Mouse (Mus musculus) embryonic facial prominence, embryonic 13.5 days (tissue): Measurements from ENCODE around the gene Bdkrb1. TPM values are rescaled to one million over a fixed set of nuclear protein-coding genes. Genes with fewer than 3 reads are reported as not detected.

Experiments
- ATAC-seq: fragments of 200-750 bp; cut with Nextera tagmentation; 2 replicates; pipeline ENCODE4 v1.8.0; 2017; ENCODE audit warnings: low read depth; ENCODE audit not compliant: insufficient number of reproducible peaks, insufficient read depth, low FRiP score, low TSS enrichment
- H3K27ac ChIP-seq: fragments of 300-500 bp; sonication (generic); 2 replicates; pipeline ENCODE4 v1.5.1; 2015; ENCODE audit warnings: moderate library complexity, mild to moderate bottlenecking, inconsistent platforms
- H3K27me3 ChIP-seq: fragments of 300-500 bp; sonication (generic); 2 replicates; pipeline ENCODE4 v1.6.1; 2015; ENCODE audit warnings: mild to moderate bottlenecking, inconsistent platforms
- H3K36me3 ChIP-seq: fragments of 300-500 bp; sonication (generic); 2 replicates; pipeline ENCODE4 v1.6.1; 2015; ENCODE audit warnings: mild to moderate bottlenecking, inconsistent platforms
- H3K4me1 ChIP-seq: fragments of 300-500 bp; sonication (generic); 2 replicates; pipeline ENCODE4 v1.6.1; 2015; ENCODE audit warnings: inconsistent platforms
- H3K4me2 ChIP-seq: fragments of 300-500 bp; sonication (generic); 2 replicates; pipeline ENCODE4 v1.6.1; 2015; ENCODE audit warnings: moderate library complexity, mild to moderate bottlenecking, inconsistent platforms
- H3K4me3 ChIP-seq: fragments of 300-500 bp; sonication (generic); 2 replicates; pipeline ENCODE4 v1.5.1; 2015; ENCODE audit warnings: mild to moderate bottlenecking, inconsistent platforms
- H3K9ac ChIP-seq: fragments of 300-500 bp; sonication (generic); 2 replicates; pipeline ENCODE4 v1.6.1; 2015; ENCODE audit warnings: mild to moderate bottlenecking, inconsistent platforms
- H3K9me3 ChIP-seq: fragments of 300-500 bp; sonication (generic); 2 replicates; pipeline ENCODE4 v1.6.1; 2016; ENCODE audit warnings: inconsistent platforms
- WGBS: fragments of 180-500 bp; shearing (Covaris S2); methylation state at CpG from one replicate; pipeline ENCODE4 v1.1.7; 2015; ENCODE audit warnings: mixed read lengths; 5-methylcytosine and 5-hydroxymethylcytosine counted together
- polyA plus RNA-seq: library from polyadenylated mRNA; unstranded; fragments of >200 nt; fragmentation: Nextera tagmentation; extraction: Ambion mirVana; gene quantifications from 2 replicates; pipeline ENCODE4 v1.2.1, GENCODE M21; 2015

The Bdkrb1 gene
- polyA plus RNA-seq, 1 experiment from 2014 or later = not detected

DNA sequence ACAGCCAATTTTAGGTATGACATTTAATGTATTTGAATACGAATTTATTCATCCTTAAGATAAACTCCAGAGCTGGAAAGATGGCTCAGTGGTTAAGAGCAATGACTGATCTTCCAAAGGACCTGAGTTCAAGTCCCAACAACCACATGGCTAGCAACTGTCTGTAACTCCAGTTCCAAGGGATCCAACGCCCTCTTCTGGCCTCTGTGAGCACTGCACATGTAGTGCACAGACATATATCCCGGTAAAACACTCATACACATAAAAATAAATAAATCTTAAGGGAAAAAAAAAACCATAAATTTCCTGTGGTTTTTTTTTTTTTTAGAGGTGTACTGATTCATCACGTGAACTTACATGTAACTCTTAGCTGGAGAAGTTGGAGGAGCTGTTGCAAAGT is 34.7 kb downstream of the Bdkrb1 start:
- Histone ChIP-seq H3K4me1 (no peaks in the 10 kb centered on the region), H3K4me2 (no peak overlapping the region), H3K4me3 (no peak overlapping the region), H3K9ac (no peak overlapping the region), H3K27me3 (no peaks in the 10 kb centered on the region), H3K36me3 (peaks cover 97% of the 10 kb centered on the region), H3K27ac (no peak overlapping the region), H3K9me3 (no peaks in the 10 kb centered on the region)
- no peak for ATAC-seq
- WGBS = 77% methylated on average over 4 of the region's 4 CpGs

DNA sequence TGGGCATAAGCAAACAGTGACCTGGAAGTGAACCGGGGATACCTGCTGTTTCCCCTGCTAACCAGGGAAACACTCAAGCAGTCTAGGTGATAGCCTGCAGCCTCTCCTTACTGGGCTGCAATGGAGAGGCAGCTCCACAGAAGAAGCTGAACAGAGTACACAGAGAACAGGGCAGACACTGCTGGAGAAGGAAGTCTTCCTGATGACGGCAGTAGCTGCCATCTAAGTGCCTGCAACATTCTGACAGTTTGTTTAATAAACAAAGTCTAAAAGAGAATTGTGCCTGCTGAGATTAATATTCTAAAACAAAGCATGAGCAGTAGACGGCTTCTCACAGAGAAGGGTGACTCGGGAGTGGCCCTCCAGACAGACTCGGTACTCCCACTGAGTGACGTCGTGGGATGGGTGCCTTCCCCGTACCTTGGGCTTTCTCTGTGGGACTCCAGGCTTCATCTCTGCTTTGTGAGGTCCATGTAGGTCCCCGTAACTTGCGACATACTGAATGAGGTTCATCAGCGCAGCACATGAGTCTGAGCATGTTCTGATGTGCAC is 40.0 kb downstream of the Bdkrb1 start:
- whole genome bisulfite sequencing = 94% methylated on average over 11 of the region's 11 CpGs
- no peak overlapping the region for H3K9ac ChIP-seq
- no peak for ATAC-seq
- H3K36me3 ChIP-seq = peaks cover 96% of the 10 kb centered on the region
- H3K4me3 ChIP-seq = no peak overlapping the region
- H3K9me3 ChIP-seq = no peaks in the 10 kb centered on the region
- H3K27ac ChIP-seq = no peak overlapping the region
- H3K4me2 ChIP-seq = no peak overlapping the region
- H3K4me1 ChIP-seq = no peaks in the 10 kb centered on the region
- H3K27me3 ChIP-seq = no peaks in the 10 kb centered on the region

Other genes with a start within 250 kb of the Bdkrb1 start
- gene D430019H16Rik, start 149.2 kb upstream of the Bdkrb1 start, polyA plus RNA-seq = 2.6 and 3.0 TPM in 2 replicates
- gene Bdkrb2, start 39.9 kb upstream of the Bdkrb1 start, polyA plus RNA-seq = 0.70 and 1.1 TPM in 2 replicates
- gene Gskip, start 81.7 kb downstream of the Bdkrb1 start, polyA plus RNA-seq = 34.2 and 36.7 TPM in 2 replicates
- 12.8 and 13.0 TPM in 2 replicates for gene Atg2b, start 82.1 kb downstream of the Bdkrb1 start, polyA plus RNA-seq
- gene Ak7, start 102.9 kb downstream of the Bdkrb1 start, polyA plus RNA-seq = 0.45 and 0.63 TPM in 2 replicates
- 229 and 265 TPM in 2 replicates for gene Papola, start 181.6 kb downstream of the Bdkrb1 start, polyA plus RNA-seq